Comparison of ENCODE assay signal across 7 mouse cellular contexts in the genomic region with DNA sequence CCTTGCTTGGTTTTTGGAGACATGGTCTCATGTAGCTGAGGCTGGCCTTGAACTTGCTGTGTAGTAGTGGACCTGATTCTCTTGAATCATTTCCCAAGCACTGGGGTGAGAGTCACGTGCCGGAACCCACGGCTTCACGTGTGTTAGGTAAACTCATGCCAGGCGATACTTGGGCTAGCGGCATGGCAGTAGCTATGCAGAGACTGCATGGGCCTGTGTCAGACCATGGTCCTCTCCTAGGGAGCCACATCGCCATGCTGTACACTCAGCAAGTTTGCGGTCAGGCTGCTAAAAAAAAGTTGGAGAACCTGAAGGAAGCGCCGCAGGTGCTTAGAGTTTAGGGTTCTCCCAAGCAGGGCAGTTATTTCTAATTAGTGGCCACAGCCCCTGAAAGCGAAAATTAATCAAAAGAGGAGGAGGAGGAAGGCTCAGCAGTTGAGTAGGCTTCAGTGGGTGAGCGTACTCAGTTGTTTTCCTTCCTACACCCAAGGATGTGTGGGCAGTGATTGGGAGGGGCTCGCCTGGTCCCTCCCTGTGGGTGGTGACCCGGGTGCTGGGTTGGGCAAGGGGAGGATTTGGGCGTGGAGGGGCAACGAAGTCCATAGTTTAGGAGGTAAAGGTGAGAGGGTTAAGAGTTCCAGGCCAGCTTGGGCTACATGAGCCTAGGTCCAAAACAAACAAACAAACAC. TPM values are rescaled to one million over a fixed set of nuclear protein-coding genes. Genes with fewer than 3 reads are reported as not detected.
DNase-seq lines count a peak whose midpoint lies in the region; ATAC-seq and TF ChIP-seq lines count a peak whose summit lies in the region.

No protein-coding gene starts in this region.

- DNase-seq in MEL (ENCODE audit: low read depth, low spot score) = peak; percentile 81
- DNase-seq in adrenal gland, postnatal 25 days = peak; percentile 80
- peak; percentile 76 for DNase-seq in gastrocnemius, postnatal 25 days
- peak; percentile 29 for DNase-seq in neural tube, embryonic 10.5 days (ENCODE audit: extremely low spot score, low spot score)
- peak; percentile 75 to 84 for DNase-seq in urinary bladder, postnatal 36 days (ENCODE audit: low spot score in 2 of 2)

- TF ChIP-seq CTCF in MEL (IDR thresholded peaks at IDR 0.05 in 2 of 3, conservative IDR thresholded peaks at IDR 0.05 in 1 of 3; ENCODE audit: control insufficient read depth in 1 of 3, insufficient read depth in 1 of 3, low read depth in 2 of 3, low read length in 3 of 3, poor library complexity in 1 of 3, severe bottlenecking in 1 of 3) = no peak

- peak; percentile 13 for ATAC-seq in inflammation-experienced regulatory T-cells, adult 6 months
- ATAC-seq in liver, embryonic 15.5 days (ENCODE audit: insufficient read depth) = peak; percentile 71

- no peaks in the 10 kb centered on the region for H3K36me3 ChIP-seq in MEL (ENCODE audit: control insufficient read depth in 1 of 2, insufficient read depth in 2 of 2, low read length in 2 of 2)
- H3K36me3 ChIP-seq in liver, embryonic 15.5 days (replicated peaks) = no peaks in the 10 kb centered on the region

- no peak for TF ChIP-seq RAD21 in MEL (IDR thresholded peaks at IDR 0.05; ENCODE audit: low read depth, low read length)

- no peak overlapping the region for H3K27ac ChIP-seq in MEL (ENCODE audit: control insufficient read depth, low read depth, low read length)
- peak overlapping the region; percentile 71 for H3K27ac ChIP-seq in liver, embryonic 15.5 days (replicated peaks)

- 46% methylated on average over 16 of the region's 16 CpGs for WGBS in liver, embryonic 15.5 days (ENCODE audit: insufficient replicate concordance)

- H3K27me3 ChIP-seq in MEL (ENCODE audit: control insufficient read depth in 1 of 2, insufficient read depth in 2 of 2, low read length in 2 of 2) = no peaks in the 10 kb centered on the region
- H3K27me3 ChIP-seq in liver, embryonic 15.5 days = peaks cover 8% of the 10 kb centered on the region; the same call in 1 of the 2 replicates

- peaks cover 3% of the 10 kb centered on the region in 2 experiments; a peak in 2 of 4 replicates for H3K4me1 ChIP-seq in MEL (ENCODE audit: control insufficient read depth in 1 of 2, insufficient read depth in 2 of 2, low read length in 2 of 2)
- H3K4me1 ChIP-seq in liver, embryonic 15.5 days (replicated peaks) = peaks cover 52% of the 10 kb centered on the region

- peak overlapping the region; percentile 59 for H3K9ac ChIP-seq in MEL (ENCODE audit: control insufficient read depth, low read depth, low read length, poor library complexity, severe bottlenecking)
- peak overlapping the region; percentile 91; the same call in 1 of the 2 replicates for H3K9ac ChIP-seq in liver, embryonic 15.5 days

- peak overlapping the region; percentile 100 for H3K4me2 ChIP-seq in liver, embryonic 15.5 days

- peak overlapping the region; percentile 59 to 69 for H3K4me3 ChIP-seq in MEL (ENCODE audit: control insufficient read depth in 1 of 2, insufficient read depth in 1 of 2, low read depth in 2 of 2, low read length in 2 of 2)
- H3K4me3 ChIP-seq in liver, embryonic 15.5 days (replicated peaks) = peak overlapping the region; percentile 82

- 0 out of 4 replicates have a peak, but pooled peaks of 1 of the 2 experiments have one; percentile 25 for TF ChIP-seq POLR2A in MEL (IDR thresholded peaks at IDR 0.05; ENCODE audit: control insufficient read depth in 1 of 2, insufficient read depth in 1 of 2, low read depth in 1 of 2, low read length in 2 of 2, poor library complexity in 1 of 2)

- peaks cover 17% of the 10 kb centered on the region for H3K79me2 ChIP-seq in MEL (ENCODE audit: control insufficient read depth, insufficient read depth, low read length, poor library complexity)

- no peaks in the 10 kb centered on the region for H3K9me3 ChIP-seq in MEL (replicated peaks; ENCODE audit: insufficient read depth, low read length)
- peaks cover 4% of the 10 kb centered on the region; the same call in 1 of the 2 replicates for H3K9me3 ChIP-seq in liver, embryonic 15.5 days (replicated peaks)

- TF ChIP-seq EP300 in MEL (IDR thresholded peaks at IDR 0.05; ENCODE audit: low read depth in 1 of 2, low read length in 2 of 2) = no peak

TF ChIP-seq in MEL, 35 proteins besides CTCF, POLR2A, EP300 and RAD21:
- TF ChIP-seq TCF12 (IDR thresholded peaks at IDR 0.05; ENCODE audit: low read depth, low read length) = 0 out of 2 replicates have a peak, but pooled peaks have one; percentile 20
- no peak for TF ChIP-seq GATA1 (IDR thresholded peaks at IDR 0.05; ENCODE audit: low read depth, low read length)
- no peak for TF ChIP-seq MAX (IDR thresholded peaks at IDR 0.05; ENCODE audit: low read length)
- TF ChIP-seq SIN3A (IDR thresholded peaks at IDR 0.05; ENCODE audit: low read length) = no peak; the same call in 1 of the 2 replicates
- TF ChIP-seq TBP (IDR thresholded peaks at IDR 0.05; ENCODE audit: low read depth, low read length) = no peak
- no peak for TF ChIP-seq ZKSCAN1 (IDR thresholded peaks at IDR 0.05; ENCODE audit: low read depth, low read length)
- TF ChIP-seq ELF1 (IDR thresholded peaks at IDR 0.05; ENCODE audit: low read depth, low read length) = 0 out of 2 replicates have a peak, but pooled peaks have one; percentile 14
- TF ChIP-seq MAFK (IDR thresholded peaks at IDR 0.05; ENCODE audit: borderline replicate concordance, low read depth, low read length) = no peak
- peak; percentile 19; the same call in 1 of the 2 replicates for TF ChIP-seq HCFC1 (IDR thresholded peaks at IDR 0.05; ENCODE audit: low read depth, low read length)

RNA-seq across cellular contexts. Expression of a gene that starts 10.0 kb away (rescaled TPM):
- total RNA-seq in MEL (2012; rRNA removed) = 16.5 and 21.6 TPM in 2 replicates
- 10 to 100 TPM in 1 of 2 experiments, not detected in 1; 40.5 TPM for polyA plus RNA-seq in MEL (2012; ENCODE audit: insufficient read depth in 1 of 2, insufficient read length in 2 of 2, low read depth in 1 of 2, low replicate concordance in 2 of 2, missing spikeins in 1 of 2)
- 110 and 114 TPM in 2 replicates for total RNA-seq in adrenal gland, postnatal 25 days (2021)
- total RNA-seq in gastrocnemius, postnatal 25 days (2021) = 10 to 100 TPM; 36.0 to 43.5 TPM
- polyA plus RNA-seq in inflammation-experienced regulatory T-cells, adult 6 months (2017; shearing (Covaris generic)) = 1 to 10 TPM; 2.0 to 5.2 (median 3.2) TPM
- 20.3 and 21.0 TPM in 2 replicates for polyA plus RNA-seq in liver, embryonic 15.5 days (2015; fragmentation: Nextera tagmentation; extraction: Ambion mirVana)

RNA-seq across cellular contexts. Expression of a gene that starts 30.9 kb away (rescaled TPM):
- 6.2 and 7.1 TPM in 2 replicates for total RNA-seq in MEL (2012; rRNA removed)
- polyA plus RNA-seq in MEL (2012; ENCODE audit: insufficient read depth in 1 of 2, insufficient read length in 2 of 2, low read depth in 1 of 2, low replicate concordance in 2 of 2, missing spikeins in 1 of 2) = 1 to 10 TPM in 1 of 2 experiments, not detected in 1; 9.0 TPM
- 101 and 107 TPM in 2 replicates for total RNA-seq in adrenal gland, postnatal 25 days (2021)
- total RNA-seq in gastrocnemius, postnatal 25 days (2021) = 10 to 100 TPM; 14.4 to 15.3 TPM
- polyA plus RNA-seq in inflammation-experienced regulatory T-cells, adult 6 months (2017; shearing (Covaris generic)) = 10 to 100 TPM; 74.3 to 93.5 (median 81.1) TPM
- polyA plus RNA-seq in liver, embryonic 15.5 days (2015; fragmentation: Nextera tagmentation; extraction: Ambion mirVana) = 3.1 and 3.3 TPM in 2 replicates

Comparison
In these comparisons a context has a peak if more than half of its experiments do, and no peak if none do; other contexts are left out.
1. DNase-seq: peak in every context shown above with its lines; median percentile 81 in MEL; 80 in adrenal gland, postnatal 25 days; 80 in urinary bladder, postnatal 36 days; 76 in gastrocnemius, postnatal 25 days; 29 in neural tube, embryonic 10.5 days.